Mouse (Mus musculus) C2C12 (cell line): ENCODE measurements around the gene Clybl. TPM values are rescaled to one million over a fixed set of nuclear protein-coding genes. Genes with fewer than 3 reads are reported as not detected.

Source experiments
- H3K27me3 ChIP-seq: one replicate; pipeline ENCODE4 v1.6.1; 2011; ENCODE audit not compliant: control insufficient read depth, insufficient read depth, insufficient read length
- H3K36me3 ChIP-seq: one replicate; pipeline ENCODE4 v1.6.1; 2011; ENCODE audit not compliant: control insufficient read depth, insufficient read depth
- H3K4me3 ChIP-seq: one replicate; pipeline ENCODE4 v1.5.1; 2011; ENCODE audit warnings: mild to moderate bottlenecking, control low read depth; ENCODE audit not compliant: poor library complexity, insufficient read depth, severe bottlenecking
- H3K79me2 ChIP-seq: one replicate; pipeline ENCODE4 v1.6.1; 2011; ENCODE audit not compliant: control insufficient read depth, insufficient read depth
- H3K79me3 ChIP-seq: one replicate; pipeline ENCODE4 v1.6.1; 2011; ENCODE audit warnings: low read depth, control low read depth
- H3ac ChIP-seq: one replicate; pipeline ENCODE3; 2011; ENCODE audit warnings: low read depth; ENCODE audit not compliant: control insufficient read depth, insufficient read length
- CEBPB ChIP-seq: IDR thresholded peaks from one replicate; pipeline ENCODE4 v1.6.1; 2011; ENCODE audit warnings: low read depth, mild to moderate bottlenecking, control low read depth, moderate library complexity
- CTCF ChIP-seq: IDR thresholded peaks from one replicate; pipeline ENCODE4 v1.5.1; 2011; ENCODE audit not compliant: control insufficient read depth, insufficient read depth, insufficient read length
- FOSL1 ChIP-seq: IDR thresholded peaks from one replicate; pipeline ENCODE4 v1.8.0; 2011; ENCODE audit warnings: mild to moderate bottlenecking, low read length; ENCODE audit not compliant: poor library complexity, insufficient read depth, severe bottlenecking
- MAX ChIP-seq: IDR thresholded peaks from one replicate; pipeline ENCODE4 v1.6.1; 2011; ENCODE audit warnings: mild to moderate bottlenecking, control low read depth
- MYOD1 ChIP-seq: IDR thresholded peaks from one replicate; pipeline ENCODE4 v1.6.1; 2011; ENCODE audit warnings: low read depth; ENCODE audit not compliant: control insufficient read depth, insufficient read length
- MYOG ChIP-seq: IDR thresholded peaks from one replicate; pipeline ENCODE4 v1.6.1; 2011; ENCODE audit not compliant: control insufficient read depth, insufficient read length; ENCODE audit errors: extremely low read depth
- USF1 ChIP-seq: IDR thresholded peaks from one replicate; pipeline ENCODE4 v1.6.1; 2011; ENCODE audit warnings: low read depth, mild to moderate bottlenecking, control low read depth, moderate library complexity
- polyA plus RNA-seq: library from polyadenylated mRNA; unstranded; fragments of >200 nt; fragmentation: generic; extraction: Trizol; gene quantifications from one replicate; pipeline ENCODE4 v1.2.1, GENCODE M21; 2012; ENCODE audit warnings: missing spikeins

Gene Clybl
- polyA plus RNA-seq, 1 experiment, result 5.2 TPM

DNA sequence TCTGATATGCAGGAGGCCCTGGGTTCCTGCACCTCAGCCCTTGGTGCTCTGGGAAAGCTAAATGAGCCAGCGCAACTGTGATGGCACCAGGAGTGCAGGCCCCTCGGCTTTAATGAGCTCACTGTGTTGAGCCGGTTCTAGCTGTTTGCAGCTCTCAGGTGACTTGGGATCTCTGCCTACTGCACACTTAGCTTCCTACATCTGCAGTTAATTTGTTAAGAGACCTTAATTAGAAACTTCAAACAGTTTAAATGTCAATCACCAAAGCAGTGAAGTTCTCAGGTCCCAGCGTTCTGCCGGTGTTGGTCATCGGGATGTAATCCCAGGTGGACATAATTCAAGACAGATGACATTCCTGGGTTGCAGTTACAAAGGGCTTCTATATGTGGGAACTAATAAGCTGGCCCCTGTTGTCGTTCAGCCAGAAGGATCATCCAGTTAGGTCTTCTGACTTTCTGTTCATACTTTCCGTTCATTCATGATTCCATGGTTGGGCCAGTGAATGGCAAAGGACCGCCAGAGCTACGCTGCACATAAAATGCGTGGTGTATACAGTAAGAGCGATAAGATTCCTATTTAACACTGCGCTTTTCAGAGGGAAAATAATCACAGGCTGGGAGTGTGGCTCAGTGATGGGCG is 18.9 kb downstream of the Clybl start:
- Histone ChIP-seq H3ac (no peak overlapping the region), H3K79me3 (no peaks in the 10 kb centered on the region), H3K79me2 (no peaks in the 10 kb centered on the region), H3K36me3 (no peaks in the 10 kb centered on the region), H3K27me3 (no peaks in the 10 kb centered on the region), H3K4me3 (no peak overlapping the region)
- TF ChIP-seq MYOG (no peak), CTCF (no peak)

DNA sequence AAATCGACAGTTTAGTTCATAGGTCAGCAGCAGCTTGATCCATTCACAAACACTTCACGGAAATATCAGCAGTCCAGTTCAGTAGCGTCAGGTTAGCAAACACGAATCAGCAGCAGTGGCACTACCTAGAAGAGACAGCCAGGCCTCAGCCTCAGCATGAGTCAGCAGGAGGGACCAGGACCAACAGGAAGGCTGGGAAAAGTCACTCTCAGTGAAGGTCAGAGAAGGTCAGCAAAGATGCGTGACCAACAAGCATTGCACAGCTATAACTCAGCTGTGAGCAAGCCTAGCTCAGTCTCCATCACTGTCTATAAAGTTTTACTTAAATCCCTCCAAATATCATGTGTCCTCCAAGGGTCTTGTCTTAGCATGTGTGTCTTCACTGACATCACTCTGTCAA is 27.7 kb downstream of the Clybl start:
- Histone ChIP-seq H3K4me3 (no peak overlapping the region), H3K27me3 (no peaks in the 10 kb centered on the region), H3K36me3 (no peaks in the 10 kb centered on the region), H3ac (no peak overlapping the region), H3K79me3 (no peaks in the 10 kb centered on the region), H3K79me2 (no peaks in the 10 kb centered on the region)
- TF ChIP-seq CEBPB, result no peak
- TF ChIP-seq MYOD1, result no peak
- TF ChIP-seq FOSL1, result no peak

DNA sequence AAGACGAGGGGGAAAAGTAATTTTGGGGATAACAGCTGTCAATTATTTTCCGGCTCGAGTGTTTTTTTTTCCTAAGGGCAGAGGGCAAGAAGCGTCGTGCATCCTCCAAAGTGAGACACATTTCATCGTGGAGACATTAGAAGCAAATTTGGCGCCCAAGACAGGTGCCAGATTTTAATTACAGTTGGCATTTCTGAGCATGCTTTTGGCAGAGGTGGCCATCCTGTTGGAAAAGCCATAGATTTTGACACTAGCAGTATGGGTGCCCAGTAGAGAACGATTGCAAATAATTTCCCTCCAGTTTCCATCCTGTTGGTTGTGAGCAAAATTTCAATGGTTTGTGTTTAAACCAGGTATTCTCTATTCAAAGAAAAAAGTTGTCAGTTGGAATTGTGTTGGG is 32.1 kb downstream of the Clybl start:
- H3K79me3 ChIP-seq, result no peaks in the 10 kb centered on the region
- no peaks in the 10 kb centered on the region for H3K79me2 ChIP-seq
- H3K27me3 ChIP-seq, result no peaks in the 10 kb centered on the region
- TF ChIP-seq USF1, result no peak
- TF ChIP-seq MYOD1, result no peak
- no peak for TF ChIP-seq CTCF
- TF ChIP-seq FOSL1, result no peak
- TF ChIP-seq MAX, result no peak
- no peak for TF ChIP-seq CEBPB
- no peak for TF ChIP-seq MYOG
- no peak overlapping the region for H3ac ChIP-seq
- no peaks in the 10 kb centered on the region for H3K36me3 ChIP-seq
- H3K4me3 ChIP-seq, result no peak overlapping the region

DNA sequence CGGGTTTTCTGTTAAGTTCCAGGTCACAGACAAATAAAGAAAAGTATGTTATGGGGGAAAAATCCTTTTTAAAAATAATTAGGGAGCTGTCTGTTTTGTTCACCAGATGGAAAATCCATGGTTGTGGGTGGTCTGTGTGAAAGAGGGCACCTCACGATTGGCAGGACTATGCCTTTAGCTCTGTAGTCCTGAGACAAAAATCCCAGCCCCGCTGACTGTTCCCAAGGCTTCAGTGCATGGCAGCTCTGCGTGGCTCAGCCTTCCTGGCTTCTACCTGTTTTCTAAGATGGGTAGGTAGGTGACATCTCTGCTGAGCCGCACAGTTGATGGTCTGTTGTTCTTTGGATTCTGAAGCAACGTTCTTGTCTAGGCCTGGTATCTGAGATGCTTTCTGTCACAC is 32.6 kb downstream of the Clybl start:
- Histone ChIP-seq H3K36me3 (no peaks in the 10 kb centered on the region), H3K79me3 (no peaks in the 10 kb centered on the region), H3K79me2 (no peaks in the 10 kb centered on the region), H3K27me3 (no peaks in the 10 kb centered on the region), H3ac (no peak overlapping the region), H3K4me3 (no peak overlapping the region)
- TF ChIP-seq MYOG, result no peak
- no peak for TF ChIP-seq USF1
- TF ChIP-seq FOSL1, result no peak

DNA sequence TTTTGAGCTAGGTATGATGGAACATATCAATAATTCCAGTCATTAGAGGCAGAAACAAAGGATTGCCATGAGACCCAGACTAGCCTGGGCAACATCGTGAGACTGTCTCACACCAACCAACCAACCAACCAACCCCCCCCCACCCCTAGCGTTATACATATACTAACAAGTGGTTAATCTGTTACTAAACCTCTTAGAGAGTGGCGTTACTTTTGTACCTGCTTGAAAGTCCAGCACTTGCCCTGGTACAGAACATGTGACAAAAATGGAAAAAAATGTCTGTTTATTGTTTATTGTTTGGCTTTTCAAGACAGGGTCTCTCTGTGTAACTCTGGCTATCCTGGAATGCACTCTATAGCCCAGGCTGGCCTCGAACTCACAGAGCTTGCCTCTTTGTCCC is 35.7 kb downstream of the Clybl start:
- no peaks in the 10 kb centered on the region for H3K27me3 ChIP-seq
- no peak overlapping the region for H3ac ChIP-seq
- TF ChIP-seq USF1 (no peak), MYOD1 (no peak)
- H3K79me2 ChIP-seq, result no peaks in the 10 kb centered on the region
- no peaks in the 10 kb centered on the region for H3K36me3 ChIP-seq
- H3K4me3 ChIP-seq, result no peak overlapping the region
- H3K79me3 ChIP-seq, result no peaks in the 10 kb centered on the region

DNA sequence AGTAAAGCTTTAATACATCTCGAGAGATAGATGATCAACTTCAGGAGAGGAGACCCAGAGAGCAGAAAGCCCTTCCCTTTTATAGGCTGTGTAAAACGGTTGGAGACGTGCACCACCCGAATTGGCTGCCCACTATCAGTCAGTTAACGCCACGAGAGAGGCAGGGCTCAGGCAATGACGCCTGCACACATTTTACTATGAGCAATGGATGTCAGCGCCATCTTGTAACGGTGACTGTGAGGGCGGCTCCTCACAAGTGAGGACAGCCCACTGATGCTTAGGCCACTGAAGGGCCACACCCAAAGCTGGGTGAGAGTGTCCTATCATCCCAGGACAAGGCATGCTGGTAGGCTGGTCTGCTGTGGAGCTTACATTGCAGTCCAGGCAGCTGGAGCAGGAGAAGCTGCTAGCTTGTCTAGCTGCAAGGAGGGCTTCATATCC is 41.5 kb downstream of the Clybl start:
- no peak overlapping the region for H3K4me3 ChIP-seq
- H3ac ChIP-seq, result no peak overlapping the region
- no peaks in the 10 kb centered on the region for H3K79me2 ChIP-seq
- no peaks in the 10 kb centered on the region for H3K36me3 ChIP-seq
- H3K27me3 ChIP-seq, result no peaks in the 10 kb centered on the region
- H3K79me3 ChIP-seq, result no peaks in the 10 kb centered on the region
- no peak for TF ChIP-seq MYOG
- no peak for TF ChIP-seq CEBPB
- no peak for TF ChIP-seq MAX
- TF ChIP-seq CTCF, result no peak
- TF ChIP-seq MYOD1, result no peak
- no peak for TF ChIP-seq FOSL1
- no peak for TF ChIP-seq USF1
